Mouse (Mus musculus): ENCODE data around the gene Kcne1l. TPM values are rescaled to one million over a fixed set of nuclear protein-coding genes. Genes with fewer than 3 reads are reported as not detected.
A peak's percentile ranks its signal among the peaks of the same experiment; 100 is the strongest.

The Kcne1l gene
- polyA plus RNA-seq, 1 experiment from 2014 or later = 26.6 TPM

DNA sequence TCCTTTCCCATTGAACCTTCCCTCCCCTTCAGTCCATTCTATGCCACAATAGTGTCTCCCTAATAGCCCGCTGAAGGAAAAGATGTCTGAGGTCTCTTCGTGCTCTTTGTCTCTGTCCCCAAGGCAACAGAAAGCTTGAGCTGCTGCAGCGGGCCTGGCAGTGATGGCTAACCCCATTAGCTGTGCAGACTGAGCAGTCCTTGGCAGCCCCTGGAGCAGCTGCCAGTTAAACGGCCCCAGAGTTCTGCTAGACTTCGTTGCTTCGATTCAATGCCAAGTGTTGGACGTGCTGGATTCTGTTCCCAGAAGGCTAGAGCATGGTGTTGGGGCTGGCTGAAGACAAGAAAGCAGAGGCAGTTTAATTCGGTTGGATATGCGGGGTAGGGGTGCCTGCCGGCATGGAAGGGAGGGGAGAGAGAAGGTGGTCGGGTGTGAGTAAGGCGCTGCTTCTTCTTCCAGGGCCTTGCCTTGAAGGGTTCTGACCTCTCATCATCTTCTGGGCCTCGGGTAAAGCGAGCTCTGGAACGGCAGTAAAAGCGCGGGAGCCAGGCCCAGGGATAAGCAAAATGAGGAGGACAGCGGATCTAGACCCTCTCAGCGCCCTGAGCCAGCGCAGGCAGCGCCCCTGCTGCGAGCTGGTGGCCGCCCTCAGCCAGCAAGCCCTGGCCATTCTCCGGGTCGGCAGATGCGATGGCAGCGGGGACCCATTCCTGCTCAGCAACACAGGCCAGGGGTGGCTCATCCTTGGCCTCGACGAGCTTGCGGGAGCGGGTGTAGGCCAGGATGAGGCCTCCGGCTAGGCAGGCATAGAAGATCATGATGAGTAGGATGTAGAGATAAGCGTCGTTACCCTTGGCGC is 855 bp downstream of the Kcne1l start:
- ATAC-seq (ENCODE audit: low FRiP score, low TSS enrichment) (peak; percentile 49), DNase-seq (peak; percentile 60)
- 34% methylated on average over 35 of the region's 35 CpGs for WGBS
- no peak overlapping the region for H3K27ac ChIP-seq (replicated peaks; ENCODE audit: low read depth, low read length)
- H3K4me2 ChIP-seq (ENCODE audit: low read length) = peak overlapping the region; percentile 49
- H3K4me3 ChIP-seq (replicated peaks; ENCODE audit: low read depth, low read length) = peak overlapping the region; percentile 18
- H3K9ac ChIP-seq (replicated peaks; ENCODE audit: low read length) = no peak overlapping the region
- H3K36me3 ChIP-seq (ENCODE audit: control insufficient read depth, insufficient read depth, low read length) = no peaks in the 10 kb centered on the region
- no peaks in the 10 kb centered on the region for H3K9me3 ChIP-seq (ENCODE audit: control insufficient read depth, low read length)
- peaks cover 4% of the 10 kb centered on the region; the same call in 1 of the 2 replicates for H3K27me3 ChIP-seq (ENCODE audit: control insufficient read depth, insufficient read depth, low read length)
- H3K4me1 ChIP-seq (ENCODE audit: control insufficient read depth, insufficient read depth, low read length) = 0 out of 2 replicates have a peak, but pooled peaks cover 2% of the 10 kb centered on the region

DNA sequence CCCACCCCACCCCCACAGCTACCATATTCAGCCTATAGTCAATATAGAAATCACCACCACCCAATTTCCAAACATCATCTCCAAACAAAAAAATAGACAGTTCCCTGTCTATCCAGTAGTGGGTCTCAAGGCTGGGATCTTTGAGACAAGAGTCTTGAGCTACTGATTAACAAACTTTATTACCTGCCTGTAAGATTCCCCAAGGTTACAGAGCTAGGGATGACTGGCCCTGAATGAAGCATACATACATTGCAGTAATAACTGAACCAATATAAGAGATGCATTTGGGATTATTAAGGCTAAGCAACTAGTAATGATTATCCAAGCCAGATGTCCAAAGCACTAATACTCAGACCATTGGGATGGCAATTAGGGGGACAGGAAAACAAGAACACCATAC is 1.5 kb downstream of the Kcne1l start:
- no peak overlapping the region for H3K4me2 ChIP-seq (ENCODE audit: low read length)
- no peak overlapping the region for H3K27ac ChIP-seq (replicated peaks; ENCODE audit: low read depth, low read length)
- no peak overlapping the region for H3K4me3 ChIP-seq (replicated peaks; ENCODE audit: low read depth, low read length)
- DNase-seq (no peak), ATAC-seq (ENCODE audit: low FRiP score, low TSS enrichment) (no peak)
- 0 out of 2 replicates have a peak, but pooled peaks cover 2% of the 10 kb centered on the region for H3K4me1 ChIP-seq (ENCODE audit: control insufficient read depth, insufficient read depth, low read length)
- H3K9me3 ChIP-seq (ENCODE audit: control insufficient read depth, low read length) = no peaks in the 10 kb centered on the region
- no peak overlapping the region for H3K9ac ChIP-seq (replicated peaks; ENCODE audit: low read length)
- H3K36me3 ChIP-seq (ENCODE audit: control insufficient read depth, insufficient read depth, low read length) = no peaks in the 10 kb centered on the region
- H3K27me3 ChIP-seq (ENCODE audit: control insufficient read depth, insufficient read depth, low read length) = peaks cover 4% of the 10 kb centered on the region; the same call in 1 of the 2 replicates

DNA sequence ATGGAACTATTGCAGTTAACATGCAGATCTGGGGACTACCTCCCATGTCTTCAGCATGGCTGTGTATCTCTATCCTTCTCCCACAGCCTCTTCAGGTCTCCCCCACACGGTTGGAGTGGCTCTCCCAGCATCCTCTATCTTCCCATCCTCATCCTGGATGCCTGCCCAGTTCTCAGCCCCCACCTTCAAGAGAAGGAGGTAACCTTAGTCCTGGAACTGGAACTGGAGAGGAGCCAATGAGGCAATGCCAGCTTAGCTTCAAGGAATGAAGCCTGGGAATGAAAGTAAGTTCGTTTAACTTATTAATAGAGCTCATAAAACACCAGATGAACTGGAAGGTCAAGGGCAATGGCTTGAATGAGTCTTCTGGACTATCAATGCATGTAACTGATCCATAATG is 2.6 kb downstream of the Kcne1l start:
- peaks cover 4% of the 10 kb centered on the region; the same call in 1 of the 2 replicates for H3K27me3 ChIP-seq (ENCODE audit: control insufficient read depth, insufficient read depth, low read length)
- no peak overlapping the region for H3K27ac ChIP-seq (replicated peaks; ENCODE audit: low read depth, low read length)
- WGBS = 54% methylated on average over 2 of the region's 2 CpGs
- H3K9ac ChIP-seq (replicated peaks; ENCODE audit: low read length) = no peak overlapping the region
- H3K4me3 ChIP-seq (replicated peaks; ENCODE audit: low read depth, low read length) = no peak overlapping the region
- H3K36me3 ChIP-seq (ENCODE audit: control insufficient read depth, insufficient read depth, low read length) = no peaks in the 10 kb centered on the region
- no peak for DNase-seq
- H3K4me2 ChIP-seq (ENCODE audit: low read length) = no peak overlapping the region
- 0 out of 2 replicates have a peak, but pooled peaks cover 2% of the 10 kb centered on the region for H3K4me1 ChIP-seq (ENCODE audit: control insufficient read depth, insufficient read depth, low read length)
- no peaks in the 10 kb centered on the region for H3K9me3 ChIP-seq (ENCODE audit: control insufficient read depth, low read length)
- ATAC-seq (ENCODE audit: low FRiP score, low TSS enrichment) = no peak

DNA sequence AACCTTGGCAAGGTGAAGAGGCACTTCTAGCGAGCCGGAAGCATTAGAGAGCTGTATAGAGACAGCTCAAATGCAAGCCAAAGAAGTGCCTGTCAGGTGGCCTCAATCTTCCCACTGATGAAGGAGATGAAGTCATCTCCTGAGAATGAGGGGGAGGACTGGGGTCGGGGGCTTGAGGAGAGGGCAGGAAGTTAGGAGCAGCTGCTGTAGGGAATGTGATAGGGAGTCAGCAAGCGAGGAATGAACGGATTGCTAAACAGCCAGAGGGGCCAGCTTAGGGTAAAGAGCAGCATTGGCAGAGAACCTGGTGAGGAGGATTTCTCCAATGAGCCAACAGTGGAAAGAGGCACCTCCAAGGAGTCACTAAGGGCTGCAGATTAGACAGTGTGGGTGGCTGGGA is 20.2 kb downstream of the Kcne1l start:
- no peak overlapping the region for H3K4me2 ChIP-seq (ENCODE audit: low read length)
- H3K4me1 ChIP-seq (ENCODE audit: control insufficient read depth, insufficient read depth, low read length) = no peaks in the 10 kb centered on the region
- no peak overlapping the region for H3K9ac ChIP-seq (replicated peaks; ENCODE audit: low read length)
- no peaks in the 10 kb centered on the region for H3K9me3 ChIP-seq (ENCODE audit: control insufficient read depth, low read length)
- H3K27ac ChIP-seq (replicated peaks; ENCODE audit: low read depth, low read length) = no peak overlapping the region
- no peak overlapping the region for H3K4me3 ChIP-seq (replicated peaks; ENCODE audit: low read depth, low read length)
- no peaks in the 10 kb centered on the region for H3K27me3 ChIP-seq (ENCODE audit: control insufficient read depth, insufficient read depth, low read length)
- 51% methylated on average over 5 of the region's 5 CpGs for WGBS
- ATAC-seq (ENCODE audit: low FRiP score, low TSS enrichment) = no peak
- no peak for DNase-seq
- H3K36me3 ChIP-seq (ENCODE audit: control insufficient read depth, insufficient read depth, low read length) = no peaks in the 10 kb centered on the region

GRCm38 (mm10) chrX:142276573-142276972 is 29.5 kb downstream of the Kcne1l start:
- ATAC-seq (ENCODE audit: low FRiP score, low TSS enrichment) (no peak), DNase-seq (no peak)
- H3K27me3 ChIP-seq (ENCODE audit: control insufficient read depth, insufficient read depth, low read length) = no peaks in the 10 kb centered on the region
- H3K9me3 ChIP-seq (ENCODE audit: control insufficient read depth, low read length) = no peaks in the 10 kb centered on the region
- H3K9ac ChIP-seq (replicated peaks; ENCODE audit: low read length) = no peak overlapping the region
- no peaks in the 10 kb centered on the region for H3K36me3 ChIP-seq (ENCODE audit: control insufficient read depth, insufficient read depth, low read length)
- no peaks in the 10 kb centered on the region for H3K4me1 ChIP-seq (ENCODE audit: control insufficient read depth, insufficient read depth, low read length)
- WGBS = 65% methylated on average over 3 of the region's 3 CpGs
- H3K4me3 ChIP-seq (replicated peaks; ENCODE audit: low read depth, low read length) = no peak overlapping the region
- H3K27ac ChIP-seq (replicated peaks; ENCODE audit: low read depth, low read length) = no peak overlapping the region
- H3K4me2 ChIP-seq (ENCODE audit: low read length) = no peak overlapping the region

GRCm38 (mm10) chrX:142276031-142276430 is 30.1 kb downstream of the Kcne1l start:
- Histone ChIP-seq H3K4me1 (ENCODE audit: control insufficient read depth, insufficient read depth, low read length) (no peaks in the 10 kb centered on the region), H3K9ac (replicated peaks; ENCODE audit: low read length) (no peak overlapping the region), H3K4me2 (ENCODE audit: low read length) (no peak overlapping the region), H3K36me3 (ENCODE audit: control insufficient read depth, insufficient read depth, low read length) (no peaks in the 10 kb centered on the region), H3K27ac (replicated peaks; ENCODE audit: low read depth, low read length) (no peak overlapping the region), H3K4me3 (replicated peaks; ENCODE audit: low read depth, low read length) (no peak overlapping the region), H3K27me3 (ENCODE audit: control insufficient read depth, insufficient read depth, low read length) (no peaks in the 10 kb centered on the region), H3K9me3 (ENCODE audit: control insufficient read depth, low read length) (no peaks in the 10 kb centered on the region)
- 65% methylated on average over 3 of the region's 3 CpGs for WGBS
- ATAC-seq (ENCODE audit: low FRiP score, low TSS enrichment) = no peak
- DNase-seq = no peak

Other genes with a start within 250 kb of the Kcne1l start
- 0.09 and 0.12 TPM in 2 replicates for gene Gucy2f, start 109.4 kb downstream of the Kcne1l start, polyA plus RNA-seq (2014; fragmentation: Nextera tagmentation; extraction: Ambion mirVana)
- gene Nxt2, start 79.5 kb downstream of the Kcne1l start, polyA plus RNA-seq (2014; fragmentation: Nextera tagmentation; extraction: Ambion mirVana) = 19.3 and 21.4 TPM in 2 replicates
- 17.4 and 23.7 TPM in 2 replicates for gene Acsl4, start 84.2 kb upstream of the Kcne1l start, polyA plus RNA-seq (2014; fragmentation: Nextera tagmentation; extraction: Ambion mirVana)

All from midbrain, embryonic 14.5 days (tissue).